Mouse (Mus musculus) skeletal muscle tissue, postnatal 0 days (tissue): Measurements from ENCODE around the gene Tbc1d8b. TPM values are rescaled to one million over a fixed set of nuclear protein-coding genes. Genes with fewer than 3 reads are reported as not detected.

Source experiments
- polyA plus RNA-seq: library from polyadenylated mRNA; unstranded; fragments of >200 nt; fragmentation: Nextera tagmentation; extraction: Ambion mirVana; gene quantifications from 2 replicates; pipeline ENCODE4 v1.2.1, GENCODE M21; 2015

Gene Tbc1d8b
- polyA plus RNA-seq = 1.4 TPM in 2 replicates

GRCm38 (mm10) chrX:139684775-139685695 lies at the start of gene Tbc1d8b:
Gene Tbc1d8b (plus strand): TSS chrX:139684996.

GRCm38 (mm10) chrX:139714381-139714780 lies 29.6 kb downstream of the Tbc1d8b start, which contains the start of gene Gm15013:
Gene Gm15013 (minus strand): TSS chrX:139714481.

DNA sequence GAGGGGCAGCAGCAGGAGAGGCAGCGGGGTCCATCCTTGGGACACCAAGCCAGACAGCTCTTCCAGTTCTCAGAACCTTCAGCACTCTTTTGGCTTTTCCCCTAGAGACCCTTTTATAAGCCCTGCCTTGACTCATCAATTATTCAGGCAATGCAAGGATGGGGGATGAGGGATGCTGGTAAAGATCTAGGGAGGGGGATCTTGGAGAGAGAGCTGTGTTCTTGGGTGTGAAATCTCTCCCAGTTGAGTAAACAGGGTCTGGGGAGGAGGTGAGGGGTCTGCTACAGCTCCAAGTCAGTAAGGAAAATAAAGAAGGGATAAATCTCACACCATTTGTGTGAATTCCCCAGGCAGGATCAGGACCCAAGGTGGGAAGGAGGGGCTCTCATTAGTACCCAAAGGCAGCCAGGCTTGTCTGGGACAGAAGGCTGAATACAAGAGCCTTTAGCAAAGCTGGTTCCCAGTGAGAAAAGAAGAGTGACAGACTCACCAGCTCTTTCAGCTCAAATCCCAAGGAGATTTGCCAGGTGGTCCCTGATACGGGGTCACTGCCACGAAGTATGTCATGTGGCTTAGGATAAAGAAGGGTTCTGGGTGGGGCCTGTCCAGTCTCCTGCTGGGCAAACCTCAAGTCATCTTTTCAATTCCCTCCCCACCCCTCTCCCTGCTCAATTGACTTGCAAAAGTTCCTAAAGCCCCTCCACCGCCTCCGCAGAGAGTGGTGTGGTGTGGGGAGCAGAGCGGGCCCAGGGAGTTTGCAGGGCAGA lies 97.7 kb downstream of the Tbc1d8b start, which contains the start of gene Ripply1:
Gene Ripply1 (minus strand): TSS at position 76 of the 767 bp plus-strand sequence.

GRCm38 (mm10) chrX:139800406-139800878 lies 115.6 kb downstream of the Tbc1d8b start, which contains the start of gene Cldn2:
Gene Cldn2 (plus strand): TSS chrX:139800828.

Other genes starting within 250 kb of the Tbc1d8b start
- 1.2 and 1.6 TPM in 2 replicates for gene D330045A20Rik, start 204.6 kb upstream of the Tbc1d8b start, polyA plus RNA-seq
- 26.4 and 31.4 TPM in 2 replicates for gene Rnf128, start 121.7 kb upstream of the Tbc1d8b start, polyA plus RNA-seq
- 0.22 TPM in 1 of 2 replicates, not detected in the other for gene Gm15013, start 29.5 kb downstream of the Tbc1d8b start, polyA plus RNA-seq
- gene Ripply1, start 97.4 kb downstream of the Tbc1d8b start, polyA plus RNA-seq = 2.0 and 2.5 TPM in 2 replicates
- gene Cldn2, start 115.8 kb downstream of the Tbc1d8b start, polyA plus RNA-seq = 2.3 and 2.4 TPM in 2 replicates
- gene Morc4, start 186.7 kb downstream of the Tbc1d8b start, polyA plus RNA-seq = 24.4 and 27.8 TPM in 2 replicates